Mouse (Mus musculus) 3134 (cell line): Measurements from ENCODE around the gene Nfib.
A peak's percentile ranks its signal among the peaks of the same experiment; 100 is the strongest.

Experiments
- DNase-seq: peaks from one replicate; pipeline ENCODE4 v3.0.0-alpha.2; 2011; ENCODE audit warnings: low spot score; ENCODE audit not compliant: insufficient read length; ENCODE audit errors: extremely low read depth

Nfib gene

GRCm38 (mm10) chr4:82477742-82478141 is 227.8 kb downstream of the Nfib start:
- DNase-seq: no peak

DNA sequence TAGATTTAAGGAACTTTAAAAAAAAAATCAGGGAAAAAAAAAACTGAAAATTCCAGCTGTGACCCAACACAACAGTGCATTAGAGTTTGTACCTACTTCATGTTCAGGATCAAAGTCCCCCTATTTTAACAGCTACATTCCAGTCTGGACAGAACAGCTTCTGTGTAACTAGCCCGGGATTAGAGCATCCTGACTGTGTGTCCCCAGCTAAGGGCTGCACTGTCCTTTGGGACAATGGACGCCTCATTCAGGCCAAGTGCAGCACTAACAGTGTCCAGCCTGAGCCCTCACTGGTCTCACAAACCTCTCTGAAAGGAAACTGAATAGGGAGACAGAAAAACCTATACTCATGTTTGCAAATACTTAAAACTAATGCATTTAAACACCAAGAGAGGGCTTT is 229.1 kb downstream of the Nfib start:
- no peak for DNase-seq

DNA sequence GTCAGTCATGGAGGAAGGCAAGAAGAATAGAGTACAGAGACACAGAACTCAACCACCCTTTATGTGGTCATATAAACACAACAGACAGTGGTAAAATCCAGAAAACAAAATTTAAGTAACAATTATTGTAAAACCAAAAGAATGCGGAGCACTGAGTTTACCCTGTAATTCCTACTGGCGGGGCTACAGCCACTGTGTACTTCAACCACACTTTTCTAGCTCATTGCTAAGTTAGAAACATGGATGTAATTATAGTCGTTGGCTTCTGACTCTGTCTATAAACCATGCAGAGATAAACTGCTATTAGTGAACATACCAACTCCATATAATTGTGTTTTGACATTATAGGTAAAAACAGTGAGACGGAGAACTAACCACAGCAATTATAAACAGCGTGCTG is 231.2 kb downstream of the Nfib start:
- no peak for DNase-seq

GRCm38 (mm10) chr4:82470938-82471320 is 234.6 kb downstream of the Nfib start:
- no peak for DNase-seq

GRCm38 (mm10) chr4:82470212-82470937 is 235.2 kb downstream of the Nfib start:
- DNase-seq: peak; percentile 68

DNA sequence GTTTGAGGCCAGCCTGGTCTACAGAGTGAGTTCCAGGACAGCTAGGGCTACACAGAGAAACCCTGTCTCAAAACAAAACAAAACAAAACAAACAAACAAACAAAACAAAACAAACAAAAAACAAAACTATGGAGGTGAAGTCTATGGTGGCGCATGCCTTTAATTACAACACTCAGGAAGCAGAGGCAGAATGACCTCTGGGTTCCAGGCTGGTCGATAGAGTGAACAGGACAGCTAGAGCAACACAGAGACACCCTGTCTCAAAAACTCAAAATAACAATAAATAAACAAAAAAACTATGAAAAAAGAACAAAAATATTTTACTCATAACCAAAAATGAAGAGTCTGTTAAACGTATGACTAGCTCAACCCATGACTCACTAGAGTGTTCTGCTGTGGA is 236.6 kb downstream of the Nfib start:
- no peak for DNase-seq

GRCm38 (mm10) chr4:82466717-82467116 is 238.8 kb downstream of the Nfib start:
- DNase-seq: peak; percentile 55

GRCm38 (mm10) chr4:82466144-82466543 is 239.4 kb downstream of the Nfib start:
- DNase-seq: no peak

DNA sequence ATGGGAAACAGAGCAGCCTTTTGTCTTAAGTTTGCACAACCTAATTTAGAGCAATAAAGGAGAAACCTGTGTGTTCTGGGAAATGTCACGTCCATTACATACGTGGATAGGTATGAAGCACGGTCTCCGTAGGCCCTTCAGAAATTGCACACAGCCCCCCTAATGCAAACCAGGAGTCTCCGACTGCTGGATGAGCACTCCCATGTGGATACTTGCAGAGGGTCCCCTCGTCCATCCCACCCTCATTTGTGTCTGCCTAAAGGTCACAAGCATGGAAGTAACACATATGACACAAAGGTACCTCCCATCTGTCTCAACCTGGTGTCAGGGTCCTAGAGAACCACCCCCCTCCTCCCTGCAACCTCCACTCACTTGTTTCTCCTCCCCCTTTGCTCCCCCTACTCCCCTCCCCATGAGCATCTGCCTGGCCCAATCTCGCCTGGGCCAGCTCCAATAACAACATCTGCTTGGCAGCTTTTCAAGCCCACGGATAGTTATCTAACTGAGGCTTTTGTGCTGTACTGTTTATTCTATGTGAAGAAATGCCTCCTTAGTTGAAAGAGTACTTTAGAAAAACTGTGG is 241.4 kb downstream of the Nfib start:
- DNase-seq: no peak

- DNase-seq: no peak
These were observed 242.3 kb downstream of the Nfib start for GRCm38 (mm10) chr4:82463189-82463715.

DNA sequence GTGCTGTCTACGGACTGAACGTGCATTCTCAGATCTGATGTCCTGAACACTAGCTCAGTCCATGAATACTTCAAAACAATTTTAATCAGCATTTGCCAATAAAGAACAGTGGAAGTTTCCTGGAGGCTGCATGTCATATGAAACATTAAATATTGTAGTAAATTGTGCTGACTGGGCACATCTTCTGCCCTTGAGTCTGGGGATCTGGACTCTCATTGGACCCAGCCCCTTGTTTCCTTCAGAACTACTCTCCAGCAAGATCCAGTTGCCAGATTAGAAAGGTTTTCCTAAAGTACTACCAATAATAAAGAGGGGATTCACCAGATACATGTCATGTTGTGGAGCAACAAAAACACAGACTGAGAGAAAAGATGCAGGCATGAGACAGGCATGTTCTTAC is 243.9 kb downstream of the Nfib start:
- DNase-seq: no peak

DNA sequence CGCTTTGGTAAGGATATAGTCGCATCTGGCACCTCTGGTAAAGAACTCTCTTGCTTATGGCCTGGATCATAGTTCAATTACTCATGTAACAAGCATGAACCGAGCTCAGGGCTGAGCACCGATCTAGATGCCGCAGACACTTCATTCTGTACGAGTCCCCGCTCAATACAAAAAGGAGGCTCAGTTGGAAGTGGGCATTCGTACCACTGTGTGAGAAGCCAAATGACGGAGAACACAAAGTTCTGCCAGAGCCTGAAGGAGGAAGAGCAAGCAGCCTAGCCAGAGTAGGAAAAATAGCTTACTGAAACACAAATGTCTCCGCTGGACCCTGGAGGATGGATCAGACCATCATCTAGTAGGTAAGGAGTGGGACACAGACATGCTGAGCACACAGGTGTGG is 246.7 kb downstream of the Nfib start:
- no peak for DNase-seq

DNA sequence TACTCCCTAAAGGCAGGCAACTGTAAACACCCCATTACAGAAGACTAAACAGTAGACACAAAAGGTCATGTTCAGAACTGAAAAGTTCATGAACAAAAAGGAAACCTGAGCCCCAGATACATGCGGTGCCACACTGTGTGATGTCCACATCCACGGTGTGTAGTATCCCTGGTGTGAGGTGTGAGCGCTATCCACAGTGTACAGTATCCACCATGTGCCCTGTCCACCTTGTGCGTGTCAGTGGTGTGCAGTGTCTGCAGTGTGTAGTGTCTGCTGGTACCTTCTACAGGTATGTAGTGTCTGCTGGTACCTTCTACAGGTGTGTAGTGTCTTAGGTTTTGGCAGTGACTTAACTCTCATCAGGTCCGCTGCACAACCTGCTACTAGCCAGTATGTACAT is 248.6 kb downstream of the Nfib start:
- no peak for DNase-seq

DNA sequence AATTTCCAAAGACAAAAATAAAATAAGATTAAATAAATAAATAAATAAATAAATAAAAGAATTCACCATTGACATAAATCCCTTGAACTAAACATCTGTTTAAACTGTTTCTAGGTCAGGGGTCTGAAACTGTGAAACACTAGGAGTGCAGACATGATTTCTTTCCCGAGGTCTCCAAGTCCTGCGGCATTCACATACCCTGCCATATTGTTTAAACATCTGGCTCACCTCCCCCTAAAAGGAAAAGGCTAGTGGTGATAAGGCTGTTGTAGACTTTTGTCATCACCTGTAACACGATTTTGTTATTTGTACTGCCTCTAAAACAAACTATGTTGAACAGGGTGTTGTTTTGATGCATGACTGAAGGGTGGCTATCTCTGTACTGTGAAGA is 249.2 kb downstream of the Nfib start:
- no peak for DNase-seq

DNA sequence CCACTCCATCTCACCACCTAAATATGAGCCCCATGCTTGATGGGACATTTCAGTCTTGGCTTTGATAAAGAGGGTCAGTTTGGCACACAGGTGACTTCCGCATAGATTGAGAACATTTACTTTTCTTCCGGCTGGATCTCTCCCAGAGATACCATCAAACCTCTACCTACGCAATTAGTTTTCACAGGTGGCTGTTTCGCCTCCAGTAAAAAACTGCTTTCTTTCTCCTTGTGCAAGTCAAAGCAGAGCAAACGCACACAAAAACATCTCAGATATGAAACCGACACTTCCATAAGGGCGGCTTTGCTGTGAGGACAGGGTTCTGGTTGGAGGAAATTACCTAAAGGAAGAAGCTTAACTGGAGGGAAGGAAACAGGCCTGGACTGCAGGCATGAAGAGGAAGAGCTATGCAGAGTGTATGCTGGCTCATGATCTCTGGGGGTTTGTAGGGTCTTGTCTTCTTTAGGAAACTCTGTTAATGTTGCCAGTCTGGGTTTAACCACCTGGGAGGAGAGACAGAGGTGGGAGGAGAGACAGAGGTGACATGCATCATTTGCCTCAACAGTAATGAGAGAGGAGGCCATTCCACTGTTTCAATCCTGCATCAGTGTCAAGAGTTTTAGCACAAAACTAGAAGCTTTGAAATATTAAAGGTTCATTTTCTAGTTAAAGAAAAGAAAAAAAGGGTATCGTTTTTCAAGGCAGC is 249.8 kb downstream of the Nfib start:
- DNase-seq: no peak

GRCm38 (mm10) chr4:82454989-82455388 is 250.6 kb downstream of the Nfib start:
- no peak for DNase-seq

DNA sequence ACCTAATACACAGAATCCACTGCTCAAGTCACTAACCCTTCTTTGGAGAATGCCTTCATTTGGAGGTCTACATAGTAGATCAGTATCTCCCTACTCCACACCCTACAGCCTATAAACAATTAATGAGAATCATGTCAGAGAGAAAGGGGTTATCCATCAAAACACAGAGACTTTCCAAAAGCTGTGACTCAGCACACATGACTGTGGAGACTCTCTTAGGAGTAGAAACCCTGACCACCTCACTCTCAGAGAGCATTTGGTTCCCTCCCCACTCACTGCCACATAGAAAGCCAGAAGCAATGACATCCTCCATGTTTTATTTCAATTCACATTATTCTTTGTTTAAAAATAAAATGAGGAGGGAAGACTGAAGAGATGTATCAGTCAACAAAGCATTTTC is 252.2 kb downstream of the Nfib start:
- DNase-seq: no peak

GRCm38 (mm10) chr4:82452905-82453304 is 252.6 kb downstream of the Nfib start:
- DNase-seq: no peak

- DNase-seq: peak; percentile 74
These were observed 258.4 kb downstream of the Nfib start for GRCm38 (mm10) chr4:82447061-82447671.

- no peak for DNase-seq
These were observed 261.5 kb downstream of the Nfib start for GRCm38 (mm10) chr4:82444078-82444477.

GRCm38 (mm10) chr4:82443441-82443840 is 262.1 kb downstream of the Nfib start:
- DNase-seq: no peak
